Mouse (Mus musculus) MEL (cell line): ENCODE results near the gene Abcc4. TPM values are rescaled to one million over a fixed set of nuclear protein-coding genes. Genes with fewer than 3 reads are reported as not detected.
A peak's percentile ranks its signal among the peaks of the same experiment; 100 is the strongest.
"Not testable (repeated sequence)": the region's sequence is repeated elsewhere in the genome, so short reads cannot be mapped to it uniquely, and the experiment has no call there.

Experiments
- DNase-seq: peaks from one replicate; pipeline ENCODE4 v3.0.0; 2011; ENCODE audit warnings: low read depth, low spot score
- H3K27ac ChIP-seq: 2 replicates; pipeline ENCODE4 v1.5.1; 2012; ENCODE audit warnings: low read depth, mild to moderate bottlenecking, control low read depth, low read length, moderate library complexity; ENCODE audit not compliant: control insufficient read depth
- H3K27me3 ChIP-seq, 2 experiments: fragments of 150-350 bp in 1 of 2; sonication (generic) in 1 of 2; 2 replicates each; pipeline ENCODE4 v1.6.1; 2012; ENCODE audit warnings: low read length in 2 of 2, mild to moderate bottlenecking in 2 of 2, improper control_type of control experiment in 1 of 2, moderate library complexity in 1 of 2; ENCODE audit not compliant: insufficient read depth in 2 of 2, control insufficient read depth in 1 of 2
- H3K36me3 ChIP-seq, 2 experiments: 2 replicates each; pipeline ENCODE4 v1.6.1; 2012 to 2014; ENCODE audit warnings: low read length in 2 of 2, improper control_type of control experiment in 1 of 2, inconsistent platforms in 1 of 2, mild to moderate bottlenecking in 1 of 2; ENCODE audit not compliant: insufficient read depth in 2 of 2, control insufficient read depth in 1 of 2
- H3K4me1 ChIP-seq, 2 experiments: fragments of 150-350 bp in 1 of 2; sonication (generic) in 1 of 2; 2 replicates each; pipeline ENCODE4 v1.6.1; 2012; ENCODE audit warnings: low read length in 2 of 2, improper control_type of control experiment in 1 of 2, mild to moderate bottlenecking in 1 of 2; ENCODE audit not compliant: insufficient read depth in 2 of 2, control insufficient read depth in 1 of 2
- H3K4me3 ChIP-seq, 2 experiments: fragments of 150-350 bp in 1 of 2; sonication (generic) in 1 of 2; 2 replicates each; pipeline ENCODE4 v1.5.1; 2012; ENCODE audit warnings: low read depth in 2 of 2, low read length in 2 of 2, mild to moderate bottlenecking in 2 of 2, moderate library complexity in 2 of 2, control low read depth in 1 of 2, improper control_type of control experiment in 1 of 2; ENCODE audit not compliant: control insufficient read depth in 1 of 2, insufficient read depth in 1 of 2
- H3K79me2 ChIP-seq: 2 replicates; pipeline ENCODE4 v1.6.1; 2012; ENCODE audit warnings: mild to moderate bottlenecking, low read length, moderate library complexity; ENCODE audit not compliant: control insufficient read depth, poor library complexity, insufficient read depth
- H3K9ac ChIP-seq: 2 replicates; pipeline ENCODE4 v1.6.1; 2012; ENCODE audit warnings: low read depth, mild to moderate bottlenecking, control low read depth, low read length, moderate library complexity; ENCODE audit not compliant: control insufficient read depth, poor library complexity, severe bottlenecking
- H3K9me3 ChIP-seq: fragments of 150-350 bp; sonication (generic); replicated peaks from 2 replicates; pipeline ENCODE4 v1.6.1; 2012; ENCODE audit warnings: mild to moderate bottlenecking, low read length, improper control_type of control experiment, moderate library complexity; ENCODE audit not compliant: insufficient read depth
- ELF1 ChIP-seq: IDR thresholded peaks from 2 replicates; pipeline ENCODE4 v1.6.1; 2014; ENCODE audit warnings: low read depth, mild to moderate bottlenecking, inconsistent platforms, low read length, improper control_type of control experiment, moderate library complexity
- EP300 ChIP-seq, 2 experiments: IDR thresholded peaks; 2 replicates each; pipeline ENCODE4 v1.6.1; 2011; ENCODE audit warnings: improper control_type of control experiment in 2 of 2, low read length in 2 of 2, low read depth in 1 of 2, mild to moderate bottlenecking in 1 of 2
- GATA1 ChIP-seq: IDR thresholded peaks from 2 replicates; pipeline ENCODE4 v1.6.1; 2011; ENCODE audit warnings: low read depth, low read length, improper control_type of control experiment
- HCFC1 ChIP-seq: IDR thresholded peaks from 2 replicates; pipeline ENCODE4 v1.6.1; 2012; ENCODE audit warnings: low read depth, mild to moderate bottlenecking, inconsistent platforms, low read length, improper control_type of control experiment, moderate library complexity
- JUND ChIP-seq: IDR thresholded peaks from 2 replicates; pipeline ENCODE4 v1.6.1; 2011; ENCODE audit warnings: low read depth, mild to moderate bottlenecking, improper control_type of control experiment, low read length
- MAFK ChIP-seq: IDR thresholded peaks from 2 replicates; pipeline ENCODE4 v1.6.1; 2011; ENCODE audit warnings: low read depth, mild to moderate bottlenecking, low read length, improper control_type of control experiment, borderline replicate concordance
- MYB ChIP-seq: IDR thresholded peaks from 2 replicates; pipeline ENCODE4 v1.6.1; 2011; ENCODE audit warnings: mild to moderate bottlenecking, low read depth, low read length, improper control_type of control experiment
- MYC ChIP-seq: IDR thresholded peaks from 2 replicates; pipeline ENCODE4 v1.6.1; 2011; ENCODE audit warnings: low read depth, mild to moderate bottlenecking, low read length, improper control_type of control experiment, moderate library complexity
- NELFE ChIP-seq: IDR thresholded peaks from 2 replicates; pipeline ENCODE4 v1.6.1; 2011; ENCODE audit warnings: low read depth, low read length, improper control_type of control experiment
- NRF1 ChIP-seq: IDR thresholded peaks from 2 replicates; pipeline ENCODE4 v1.6.1; 2014; ENCODE audit warnings: low read depth, mild to moderate bottlenecking, inconsistent platforms, low read length, improper control_type of control experiment, moderate library complexity; ENCODE audit not compliant: poor library complexity, insufficient read depth, severe bottlenecking
- POLR2AphosphoS2 ChIP-seq: IDR thresholded peaks from 2 replicates; pipeline ENCODE4 v1.6.1; 2011; ENCODE audit warnings: low read length, improper control_type of control experiment
- POLR2AphosphoS5 ChIP-seq: IDR thresholded peaks from 2 replicates; pipeline ENCODE4 v1.6.1; 2012; ENCODE audit warnings: low read depth, borderline replicate concordance, mild to moderate bottlenecking, inconsistent platforms, low read length, moderate library complexity, mixed read lengths
- RAD21 ChIP-seq: IDR thresholded peaks from 2 replicates; pipeline ENCODE4 v1.6.1; 2011; ENCODE audit warnings: mild to moderate bottlenecking, low read depth, low read length, improper control_type of control experiment
- TAL1 ChIP-seq: IDR thresholded peaks from 2 replicates; pipeline ENCODE4 v1.6.1; 2012; ENCODE audit warnings: mild to moderate bottlenecking, inconsistent platforms, low read length, moderate library complexity, mixed read lengths
- TBP ChIP-seq: IDR thresholded peaks from 2 replicates; pipeline ENCODE4 v1.8.0; 2011; ENCODE audit warnings: low read depth, low read length, improper control_type of control experiment
- TCF12 ChIP-seq: IDR thresholded peaks from 2 replicates; pipeline ENCODE4 v1.6.1; 2014; ENCODE audit warnings: low read depth, mild to moderate bottlenecking, inconsistent platforms, low read length, improper control_type of control experiment, moderate library complexity
- UBTF ChIP-seq: IDR thresholded peaks from 2 replicates; pipeline ENCODE4 v1.6.1; 2012; ENCODE audit warnings: low read depth, mild to moderate bottlenecking, inconsistent platforms, low read length, improper control_type of control experiment, moderate library complexity, borderline replicate concordance; ENCODE audit not compliant: insufficient read depth
- USF1 ChIP-seq: IDR thresholded peaks from 2 replicates; pipeline ENCODE4 v1.6.1; 2014; ENCODE audit warnings: low read depth, mild to moderate bottlenecking, inconsistent platforms, low read length, improper control_type of control experiment, moderate library complexity
- USF2 ChIP-seq, 2 experiments: IDR thresholded peaks; 2 replicates each; pipeline ENCODE4 v1.6.1; 2011 to 2012; ENCODE audit warnings: improper control_type of control experiment in 2 of 2, low read length in 2 of 2, borderline replicate concordance in 1 of 2, inconsistent platforms in 1 of 2, low read depth in 1 of 2, mild to moderate bottlenecking in 1 of 2; ENCODE audit not compliant: insufficient read depth in 1 of 2
- ZMIZ1 ChIP-seq: IDR thresholded peaks from 2 replicates; pipeline ENCODE4 v1.6.1; 2012; ENCODE audit warnings: low read depth, mild to moderate bottlenecking, inconsistent platforms, low read length, improper control_type of control experiment, moderate library complexity
- ZNF384 ChIP-seq: IDR thresholded peaks from 2 replicates; pipeline ENCODE4 v1.6.1; 2012; ENCODE audit warnings: low read depth, mild to moderate bottlenecking, inconsistent platforms, low read length, improper control_type of control experiment
- polyA plus RNA-seq, 2 experiments: library from polyadenylated mRNA; stranded (reverse) in 1 of 2; unstranded in 1 of 2; fragments of >175 nt in 1 of 2; fragments of >200 nt in 1 of 2; gene quantifications; 2 replicates each; pipeline versions ENCODE4 v1.2.1 to v1.2.4; 2012; ENCODE audit warnings: low replicate concordance in 2 of 2, low read depth in 1 of 2; ENCODE audit not compliant: insufficient read length in 2 of 2, insufficient read depth in 1 of 2, missing spikeins in 1 of 2
- total RNA-seq: library from RNA; depleted of rRNA; stranded (reverse); fragments of 300-350 nt; gene quantifications from 2 replicates; pipeline ENCODE4 v1.2.3, GENCODE M21; 2012

Abcc4 gene
- total and polyA plus RNA-seq, 3 experiments: 7.1 to 8.4 TPM; not detected in 1

GRCm38 (mm10) chr14:118542947-118543346, 163.1 kb downstream of the Abcc4 start:
- Histone ChIP-seq H3K79me2 (no peaks in the 10 kb centered on the region), H3K9me3 (no peaks in the 10 kb centered on the region), H3K27me3 (no peaks in the 10 kb centered on the region), H3K4me1 (no peaks in the 10 kb centered on the region), H3K4me3 (no peak overlapping the region), H3K9ac (no peak overlapping the region), H3K27ac (no peak overlapping the region), H3K36me3 (no peaks in the 10 kb centered on the region)
- no peak for TF ChIP-seq USF1
- no peak for TF ChIP-seq MYC
- TF ChIP-seq UBTF: no peak
- TF ChIP-seq ZMIZ1: no peak
- TF ChIP-seq HCFC1: no peak
- DNase-seq: no peak

- H3K9ac ChIP-seq: no peak overlapping the region
- no peak for TF ChIP-seq TBP
- DNase-seq: no peak
- no peak overlapping the region for H3K4me3 ChIP-seq
- no peak overlapping the region for H3K27ac ChIP-seq
- no peaks in the 10 kb centered on the region for H3K9me3 ChIP-seq
- H3K27me3 ChIP-seq: no peaks in the 10 kb centered on the region
- no peaks in the 10 kb centered on the region for H3K4me1 ChIP-seq
- no peaks in the 10 kb centered on the region for H3K36me3 ChIP-seq
- H3K79me2 ChIP-seq: no peaks in the 10 kb centered on the region
Measured at GRCm38 (mm10) chr14:118531539-118531938, 174.5 kb downstream of the Abcc4 start.

- no peaks in the 10 kb centered on the region for H3K79me2 ChIP-seq
- H3K4me3 ChIP-seq: no peak overlapping the region
- H3K27me3 ChIP-seq: no peaks in the 10 kb centered on the region
- no peak for TF ChIP-seq USF1
- no peak for TF ChIP-seq MAFK
- no peak for TF ChIP-seq NRF1
- TF ChIP-seq TCF12: no peak
- TF ChIP-seq MYB: no peak
- TF ChIP-seq EP300 (IDR thresholded peaks at IDR 0.05; ENCODE audit: low read depth in 1 of 2, low read length in 2 of 2): no peak
- TF ChIP-seq GATA1: no peak
- TF ChIP-seq TAL1: no peak
- no peak for TF ChIP-seq POLR2AphosphoS5
- no peak for TF ChIP-seq POLR2AphosphoS2
- no peak for TF ChIP-seq UBTF
- no peak for TF ChIP-seq ELF1
- TF ChIP-seq TBP: no peak
- TF ChIP-seq NELFE: no peak
- TF ChIP-seq RAD21: no peak
- no peak for TF ChIP-seq ZNF384
- no peak for TF ChIP-seq USF2 (IDR thresholded peaks at IDR 0.05; ENCODE audit: borderline replicate concordance in 1 of 2, insufficient read depth in 1 of 2, low read depth in 1 of 2, low read length in 2 of 2)
- no peak for TF ChIP-seq JUND
- no peaks in the 10 kb centered on the region for H3K4me1 ChIP-seq
- H3K9me3 ChIP-seq: no peaks in the 10 kb centered on the region
- no peak overlapping the region for H3K27ac ChIP-seq
- DNase-seq: no peak
- H3K36me3 ChIP-seq: no peaks in the 10 kb centered on the region
- no peak overlapping the region for H3K9ac ChIP-seq
Measured at GRCm38 (mm10) chr14:118514280-118515031, 191.6 kb downstream of the Abcc4 start.

- H3K9ac ChIP-seq, H3K4me3 ChIP-seq, H3K27me3 ChIP-seq, H3K36me3 ChIP-seq, H3K79me2 ChIP-seq, H3K4me1 ChIP-seq, H3K27ac ChIP-seq, H3K9me3 ChIP-seq: not testable (repeated sequence)
- DNase-seq: peak; percentile 2
Measured at GRCm38 (mm10) chr14:118511715-118512114, 194.3 kb downstream of the Abcc4 start.
